Mouse (Mus musculus) ES-E14 (cell line): Measurements from ENCODE around the gene Slc39a7. TPM values are rescaled to one million over a fixed set of nuclear protein-coding genes. Genes with fewer than 3 reads are reported as not detected.
"Not testable (repeated sequence)": the region's sequence is repeated elsewhere in the genome, so short reads cannot be mapped to it uniquely, and the experiment has no call there.

Experiments
- DNase-seq: peaks from one replicate; pipeline ENCODE4 v3.0.0-alpha.2; 2013; ENCODE audit warnings: low read depth, low spot score
- H3K27ac ChIP-seq: 2 replicates; pipeline ENCODE4 v1.5.1; 2012; ENCODE audit warnings: low read depth, mild to moderate bottlenecking, low read length, moderate library complexity, mixed read lengths; ENCODE audit not compliant: poor library complexity, insufficient read depth, severe bottlenecking
- H3K36me3 ChIP-seq: 2 replicates; pipeline ENCODE4 v1.6.1; 2012; ENCODE audit warnings: mild to moderate bottlenecking, low read length, moderate library complexity, mixed read lengths; ENCODE audit not compliant: control insufficient read depth, poor library complexity, insufficient read depth, severe bottlenecking
- H3K4me1 ChIP-seq, 2 experiments: fragments of 150-350 bp in 1 of 2; sonication (generic) in 1 of 2; 2 replicates each; pipeline ENCODE4 v1.6.1; 2012; ENCODE audit warnings: low read length in 2 of 2, mild to moderate bottlenecking in 1 of 2, mixed read lengths in 1 of 2; ENCODE audit not compliant: control insufficient read depth in 2 of 2, insufficient read depth in 2 of 2, poor library complexity in 1 of 2
- H3K4me3 ChIP-seq, 2 experiments: fragments of 150-350 bp in 1 of 2; sonication (generic) in 1 of 2; 2 replicates each; pipeline ENCODE4 v1.5.1; 2012; ENCODE audit warnings: low read length in 2 of 2, low read depth in 1 of 2, mild to moderate bottlenecking in 1 of 2, mixed read lengths in 1 of 2; ENCODE audit not compliant: insufficient read depth in 1 of 2, poor library complexity in 1 of 2, severe bottlenecking in 1 of 2
- H3K9ac ChIP-seq: 2 replicates; pipeline ENCODE4 v1.6.1; 2012; ENCODE audit warnings: low read depth, mild to moderate bottlenecking, low read length, mixed read lengths; ENCODE audit not compliant: poor library complexity, insufficient read depth, severe bottlenecking
- H3K9me3 ChIP-seq: fragments of 150-350 bp; sonication (generic); 2 replicates; pipeline ENCODE4 v1.6.1; 2012; ENCODE audit warnings: low read depth, mild to moderate bottlenecking, low read length; ENCODE audit not compliant: control insufficient read depth, insufficient read depth
- CHD2 ChIP-seq: IDR thresholded peaks from 2 replicates; pipeline ENCODE4 v1.6.1; 2014; ENCODE audit warnings: mild to moderate bottlenecking, low read depth, low read length, inconsistent platforms
- HCFC1 ChIP-seq: IDR thresholded peaks from 2 replicates; pipeline ENCODE4 v1.6.1; 2012; ENCODE audit warnings: low read length, inconsistent platforms, borderline replicate concordance; ENCODE audit not compliant: insufficient read depth
- MAFK ChIP-seq: IDR thresholded peaks from 2 replicates; pipeline ENCODE4 v1.6.1; 2014; ENCODE audit warnings: mild to moderate bottlenecking, low read depth, low read length, inconsistent platforms; ENCODE audit not compliant: insufficient read depth
- ZC3H11A ChIP-seq: IDR thresholded peaks from 2 replicates; pipeline ENCODE4 v1.6.1; 2012; ENCODE audit warnings: low read depth, mild to moderate bottlenecking, inconsistent platforms, low read length, borderline replicate concordance
- ZNF384 ChIP-seq: IDR thresholded peaks from 2 replicates; pipeline ENCODE4 v1.6.1; 2012; ENCODE audit warnings: low read depth, low read length, inconsistent platforms
- in situ Hi-C, 2 experiments: fragments of 600-800 bp; cut with MboI; formaldehyde crosslinking; loops; one replicate each; pipeline ENCODE4 v1.15.1; 2025; ENCODE audit warnings: low sequenced_read_pairs in 2 of 2, inconsistent platforms in 1 of 2; ENCODE audit not compliant: unreplicated experiment in 2 of 2
- total RNA-seq: library from RNA; depleted of rRNA; stranded (reverse); fragments of 300-350 nt; gene quantifications from 2 replicates; pipeline ENCODE4 v1.2.3, GENCODE M21; 2012

Gene Slc39a7
- total RNA-seq, 1 experiment, result 253 TPM

DNA sequence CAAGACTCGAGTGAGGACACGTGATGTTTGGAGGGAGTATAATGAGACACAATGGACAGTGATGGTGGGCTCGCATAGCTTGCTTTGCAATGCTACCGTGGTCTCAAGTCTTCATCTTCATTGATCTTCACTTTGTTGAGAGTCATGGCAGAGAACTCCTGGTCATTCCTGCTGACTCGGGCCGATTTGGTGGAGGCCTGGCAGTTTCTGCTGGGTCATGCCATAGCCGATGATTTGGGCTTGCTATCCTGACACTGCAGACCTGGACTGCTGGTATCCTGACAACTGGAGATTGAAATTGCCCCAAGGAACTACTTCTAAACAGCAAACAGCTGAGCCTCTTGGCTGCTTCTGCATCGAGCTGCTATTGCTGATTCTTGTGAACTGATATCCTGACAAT, 36.5 kb downstream of the Slc39a7 start:
- no peak for DNase-seq
- in situ Hi-C loops, result no loop called here
- H3K4me1 ChIP-seq, result peaks cover 0 to 2% of the 10 kb centered on the region in 2 experiments; a peak in 1 of 4 replicates
- H3K9ac ChIP-seq, result no peak overlapping the region
- no peaks in the 10 kb centered on the region for H3K9me3 ChIP-seq
- TF ChIP-seq CHD2, result no peak
- TF ChIP-seq ZNF384, result no peak
- TF ChIP-seq HCFC1, result no peak
- peak; percentile 52; the same call in 1 of the 2 replicates for TF ChIP-seq MAFK
- TF ChIP-seq ZC3H11A, result no peak
- H3K27ac ChIP-seq, result no peak overlapping the region
- H3K4me3 ChIP-seq, result no peak overlapping the region
- peaks cover 3% of the 10 kb centered on the region; the same call in 1 of the 2 replicates for H3K36me3 ChIP-seq

DNA sequence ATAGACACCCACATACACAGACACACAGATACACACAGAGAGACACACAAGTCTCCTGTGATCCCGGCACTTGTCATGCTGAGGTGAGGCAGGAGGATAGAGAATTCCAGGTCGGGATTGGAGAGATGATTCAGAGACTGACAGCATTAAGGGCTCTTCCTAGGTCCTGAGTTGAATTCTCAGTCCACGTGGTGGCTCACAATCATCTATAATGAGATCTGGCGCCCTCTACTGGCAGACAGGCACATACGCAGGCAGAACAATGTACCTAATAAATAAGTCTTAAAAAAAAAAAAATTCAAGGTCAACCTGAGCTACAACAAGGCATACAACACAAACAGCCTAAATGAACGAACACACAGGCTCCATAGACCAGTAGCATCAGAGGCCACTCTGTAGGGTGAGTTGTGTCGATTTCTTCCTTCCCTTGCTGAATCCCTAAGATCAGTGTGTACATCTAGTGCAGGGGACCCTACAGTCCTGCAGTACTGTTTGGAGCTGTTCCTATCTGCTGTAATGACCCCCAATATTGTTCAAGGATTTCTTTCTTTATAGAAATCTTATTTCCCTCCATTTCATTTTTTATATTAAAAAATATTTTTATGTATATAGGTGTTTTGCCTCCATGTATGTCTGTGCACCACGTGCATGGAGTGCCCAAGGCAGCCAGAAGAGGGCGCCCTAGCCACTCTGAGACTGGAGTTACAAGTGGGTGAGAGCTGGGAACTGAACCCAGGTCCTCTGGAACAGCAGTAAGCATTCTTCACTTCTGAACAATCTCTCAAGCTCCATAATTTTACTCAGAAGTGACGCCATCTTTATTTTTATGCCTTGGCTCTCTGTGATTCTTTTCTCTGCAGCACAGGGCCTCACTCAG, 39.5 kb downstream of the Slc39a7 start:
- in situ Hi-C loops, result no loop called here
- no peaks in the 10 kb centered on the region for H3K9me3 ChIP-seq

DNA sequence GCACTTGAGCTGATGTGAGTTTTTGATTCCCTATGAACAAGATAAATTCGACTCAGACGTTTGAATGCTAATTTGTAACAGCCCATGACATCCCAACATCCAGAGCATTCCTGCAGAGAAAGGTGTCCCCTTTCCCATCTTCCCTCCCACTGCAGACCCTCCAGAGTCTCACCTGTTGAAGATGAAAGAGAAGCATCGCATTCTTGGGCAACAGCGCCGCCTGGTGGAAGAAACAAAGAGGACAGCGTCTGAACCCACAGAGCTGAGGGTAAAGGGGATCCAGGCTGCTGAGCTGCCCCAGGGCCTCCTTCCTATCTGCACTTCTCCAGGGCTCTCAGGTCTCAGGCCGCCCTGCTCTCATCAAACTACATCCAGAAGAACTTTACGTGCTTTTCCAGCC, 49.3 kb downstream of the Slc39a7 start:
- peak overlapping the region in 1 of 2 experiments; percentile 83; a peak in 3 of 4 replicates for H3K4me3 ChIP-seq
- in situ Hi-C loops, H3K9ac ChIP-seq, H3K9me3 ChIP-seq, H3K27ac ChIP-seq, H3K36me3 ChIP-seq: not testable (repeated sequence)
- peak; percentile 68 for DNase-seq
- peaks cover 5 to 13% of the 10 kb centered on the region in 2 experiments; a peak in 3 of 4 replicates for H3K4me1 ChIP-seq

More for the DNA sequence above, 39.5 kb downstream of the Slc39a7 start:
- Histone ChIP-seq H3K27ac (no peak overlapping the region), H3K4me3 (peak overlapping the region in 1 of 2 experiments; percentile 25; a peak in 1 of 4 replicates), H3K4me1 (peaks cover 0 to 2% of the 10 kb centered on the region in 2 experiments; a peak in 1 of 4 replicates), H3K36me3 (peaks cover 2% of the 10 kb centered on the region; the same call in 1 of the 2 replicates), H3K9ac (peak overlapping the region; percentile 57; the same call in 1 of the 2 replicates)
- TF ChIP-seq ZNF384 (peak; percentile 97), HCFC1 (no peak), CHD2 (no peak), MAFK (no peak)
- DNase-seq, result peak; percentile 91

DNA sequence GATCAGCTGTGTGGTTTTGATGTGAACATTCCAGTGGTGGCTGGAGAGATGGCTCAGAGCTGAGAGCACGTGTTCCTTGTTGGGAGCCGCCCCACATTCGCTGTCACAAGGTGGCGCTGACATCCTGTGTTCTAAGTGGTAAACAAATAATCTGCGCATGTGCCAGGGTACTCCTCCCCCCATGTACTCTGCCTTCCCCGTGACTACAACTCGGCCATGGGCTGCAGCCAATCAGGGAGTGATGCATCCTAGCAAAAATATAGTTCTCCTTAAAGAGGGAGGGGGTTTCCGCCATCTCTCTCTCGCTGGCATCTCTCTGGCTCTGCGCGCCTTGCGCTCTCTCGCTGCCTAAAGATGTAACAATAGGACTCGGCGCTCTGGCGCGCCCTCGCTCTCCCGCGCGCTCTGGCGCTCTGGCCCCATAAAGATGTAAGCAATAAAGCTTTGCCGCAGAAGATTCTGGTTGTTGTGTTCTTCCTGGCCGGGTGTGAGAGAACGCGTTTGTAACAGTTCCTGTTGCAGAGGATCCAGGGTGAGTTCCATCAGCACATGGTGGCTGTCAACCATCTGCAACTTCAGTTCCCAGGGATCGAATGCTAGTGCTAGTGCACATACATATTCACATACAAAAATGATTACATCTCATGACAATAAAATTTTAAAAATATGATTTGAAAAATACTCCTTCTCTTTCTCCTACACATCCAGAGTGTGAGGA, 50.1 kb downstream of the Slc39a7 start:
- peak overlapping the region; percentile 64 for H3K27ac ChIP-seq
- H3K36me3 ChIP-seq, H3K9me3 ChIP-seq, in situ Hi-C loops: not testable (repeated sequence)
- H3K4me3 ChIP-seq, result peak overlapping the region; percentile 72 to 83
- peak; percentile 93 for DNase-seq
- H3K4me1 ChIP-seq, result peaks cover 5 to 13% of the 10 kb centered on the region in 2 experiments; a peak in 3 of 4 replicates
- peak overlapping the region; percentile 78 for H3K9ac ChIP-seq
